Mouse (Mus musculus) CH12.LX (cell line): ENCODE data around the gene Chd1l.

ENCODE experiments used
- BHLHE40 ChIP-seq: IDR thresholded peaks from 2 replicates; pipeline ENCODE4 v1.6.1; 2011; ENCODE audit warnings: mild to moderate bottlenecking, low read depth, low read length, improper control_type of control experiment
- CTCF ChIP-seq, 2 experiments: IDR thresholded peaks in 1 of 2; conservative IDR thresholded peaks in 1 of 2; 2 replicates each; pipeline ENCODE4 v1.5.1; 2011 to 2012; ENCODE audit warnings: low read depth in 2 of 2, low read length in 2 of 2, improper control_type of control experiment in 1 of 2, inconsistent platforms in 1 of 2, mild to moderate bottlenecking in 1 of 2, moderate library complexity in 1 of 2
- ELF1 ChIP-seq: IDR thresholded peaks from 2 replicates; pipeline ENCODE4 v1.6.1; 2014; ENCODE audit warnings: low read depth, mild to moderate bottlenecking, inconsistent platforms, low read length, improper control_type of control experiment
- EP300 ChIP-seq: IDR thresholded peaks from 2 replicates; pipeline ENCODE4 v1.6.1; 2011; ENCODE audit warnings: low read length, improper control_type of control experiment
- JUND ChIP-seq: conservative IDR thresholded peaks from 2 replicates; pipeline ENCODE4 v1.6.1; 2011; ENCODE audit warnings: low read depth, low read length, improper control_type of control experiment
- KAT2A ChIP-seq: IDR thresholded peaks from 2 replicates; pipeline ENCODE4 v1.6.1; 2012; ENCODE audit warnings: low read length, improper control_type of control experiment, inconsistent platforms; ENCODE audit not compliant: insufficient replicate concordance
- MAFK ChIP-seq: IDR thresholded peaks from 2 replicates; pipeline ENCODE4 v1.6.1; 2011; ENCODE audit warnings: low read length, improper control_type of control experiment; ENCODE audit not compliant: insufficient replicate concordance
- MAX ChIP-seq: IDR thresholded peaks from 2 replicates; pipeline ENCODE4 v1.6.1; 2011; ENCODE audit warnings: low read length, improper control_type of control experiment
- POLR2A ChIP-seq: IDR thresholded peaks from 2 replicates; pipeline ENCODE4 v1.6.1; 2011; ENCODE audit warnings: low read depth, mild to moderate bottlenecking, improper control_type of control experiment, low read length
- SIN3A ChIP-seq: IDR thresholded peaks from 2 replicates; pipeline ENCODE4 v1.6.1; 2012; ENCODE audit warnings: low read length, improper control_type of control experiment, inconsistent platforms
- TBP ChIP-seq: conservative IDR thresholded peaks from 2 replicates; pipeline ENCODE4 v1.6.1; 2011; ENCODE audit warnings: low read depth, low read length, improper control_type of control experiment
- USF1 ChIP-seq: IDR thresholded peaks from 2 replicates; pipeline ENCODE4 v1.6.1; 2014; ENCODE audit warnings: low read depth, mild to moderate bottlenecking, inconsistent platforms, low read length, improper control_type of control experiment

GRCm38 (mm10) chr3:97630746-97631145 is 20.7 kb upstream of the Chd1l start:
- TF ChIP-seq CTCF (conservative IDR thresholded peaks at IDR 0.05 in 1 of 2, IDR thresholded peaks at IDR 0.05 in 1 of 2; ENCODE audit: low read depth in 2 of 2, low read length in 2 of 2) (no peak), ELF1 (no peak), POLR2A (no peak), USF1 (no peak), MAFK (no peak), JUND (no peak), SIN3A (no peak), BHLHE40 (no peak), EP300 (no peak), TBP (no peak), MAX (no peak), KAT2A (no peak)
